Mouse (Mus musculus): ENCODE results near the gene C2cd4d.

DNA sequence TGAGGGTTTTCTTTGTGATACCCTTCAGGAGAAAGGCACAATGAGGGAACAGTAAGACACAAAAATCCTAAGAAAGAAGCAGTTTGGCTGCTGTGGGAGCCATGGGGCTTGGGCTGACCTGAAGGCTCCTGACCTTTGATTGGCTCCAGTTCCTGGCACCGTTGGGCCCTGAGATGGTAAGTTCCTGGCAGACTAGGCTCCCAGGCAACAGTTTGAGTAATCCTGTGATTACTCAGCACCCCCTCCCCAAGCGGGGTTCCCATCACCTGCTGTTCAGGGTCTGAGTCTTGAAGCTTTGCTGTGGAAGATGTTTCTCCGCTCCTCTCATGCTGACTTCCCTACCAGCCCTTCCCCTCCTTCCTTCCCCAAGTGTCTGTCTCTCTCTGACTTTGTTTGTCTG is 21.2 kb downstream of the C2cd4d start:
- no peak for TF ChIP-seq GATA1 (IDR thresholded peaks at IDR 0.05; ENCODE audit: borderline replicate concordance, low read length)
- TF ChIP-seq FLI1 (IDR thresholded peaks at IDR 0.05; ENCODE audit: low read length): no peak
